Mouse (Mus musculus): ENCODE data around the gene Med13l.

- no peak for TF ChIP-seq CTCF (IDR thresholded peaks at IDR 0.05; ENCODE audit: extremely low read depth, insufficient read depth, insufficient read length, insufficient replicate concordance)
- no peak for TF ChIP-seq POLR2A (IDR thresholded peaks at IDR 0.05; ENCODE audit: low read depth, low read length)
Observed at GRCm38 (mm10) chr5:118680853-118681252, 120.4 kb downstream of the Med13l start.

All from spleen, adult 2 months (tissue).